Mouse (Mus musculus): Measurements from ENCODE around the gene 1700003H04Rik.

The 1700003H04Rik gene

GRCm38 (mm10) chr3:124581001-124581400 lies at the start of gene 1700003H04Rik:
Gene 1700003H04Rik, minus strand, starts transcription at chr3:124581101.
- no peak for DNase-seq

- DNase-seq, result no peak
These were observed 42.1 kb upstream of the 1700003H04Rik start for GRCm38 (mm10) chr3:124623031-124623430.

- DNase-seq, result no peak
These were observed 32.4 kb upstream of the 1700003H04Rik start for GRCm38 (mm10) chr3:124613287-124613686.

GRCm38 (mm10) chr3:124609956-124610355 lies 29.1 kb upstream of the 1700003H04Rik start:
- DNase-seq, result no peak

GRCm38 (mm10) chr3:124606021-124606517 lies 25.2 kb upstream of the 1700003H04Rik start:
- no peak for DNase-seq

- DNase-seq, result no peak
These were observed 24.6 kb upstream of the 1700003H04Rik start for GRCm38 (mm10) chr3:124605518-124605917.

- DNase-seq, result no peak
These were observed 16.9 kb upstream of the 1700003H04Rik start for GRCm38 (mm10) chr3:124597789-124598188.

GRCm38 (mm10) chr3:124587534-124587933 lies 6.6 kb upstream of the 1700003H04Rik start:
- DNase-seq, result no peak

GRCm38 (mm10) chr3:124585761-124586160 lies 4.9 kb upstream of the 1700003H04Rik start:
- DNase-seq, result no peak

GRCm38 (mm10) chr3:124557317-124557716 lies 23.6 kb downstream of the 1700003H04Rik start:
- DNase-seq, result no peak

- no peak for DNase-seq
These were observed 24.9 kb downstream of the 1700003H04Rik start for GRCm38 (mm10) chr3:124555963-124556362.

- no peak for DNase-seq
These were observed 25.8 kb downstream of the 1700003H04Rik start for GRCm38 (mm10) chr3:124555092-124555491.

- DNase-seq, result no peak
These were observed 32.0 kb downstream of the 1700003H04Rik start for GRCm38 (mm10) chr3:124548898-124549297.

- DNase-seq, result no peak
These were observed 42.6 kb downstream of the 1700003H04Rik start for GRCm38 (mm10) chr3:124538260-124538659.

- no peak for DNase-seq
These were observed 44.3 kb downstream of the 1700003H04Rik start for GRCm38 (mm10) chr3:124536602-124537001.

- DNase-seq, result no peak
These were observed 62.1 kb downstream of the 1700003H04Rik start for GRCm38 (mm10) chr3:124518786-124519185.
